Mouse (Mus musculus): Measurements from ENCODE around the gene Tor1a.

- TF ChIP-seq MAX (IDR thresholded peaks at IDR 0.05), result no peak
- TF ChIP-seq USF1 (IDR thresholded peaks at IDR 0.05; ENCODE audit: low read depth), result no peak
Measured at GRCm38 (mm10) chr2:31005453-31005852, 37.7 kb upstream of the Tor1a start.
